Mouse (Mus musculus): Measurements from ENCODE around the gene Tnfrsf25. TPM values are rescaled to one million over a fixed set of nuclear protein-coding genes. Genes with fewer than 3 reads are reported as not detected.

The Tnfrsf25 gene
- polyA plus RNA-seq, 1 experiment from 2014 or later = 1.9 TPM

GRCm38 (mm10) chr4:152151451-152151965 lies 35.8 kb downstream of the Tnfrsf25 start:
- peaks cover 18% of the 10 kb centered on the region for H3K4me1 ChIP-seq (ENCODE audit: insufficient read depth, low read length)
- H3K4me3 ChIP-seq (ENCODE audit: low read length) = peak overlapping the region; percentile 56
- H3K4me2 ChIP-seq (replicated peaks; ENCODE audit: low read depth, low read length) = peak overlapping the region; percentile 81
- no peaks in the 10 kb centered on the region for H3K9me3 ChIP-seq (ENCODE audit: low read length)
- H3K27ac ChIP-seq (ENCODE audit: low read length) = no peak overlapping the region
- WGBS = 25% methylated on average over 7 of the region's 7 CpGs
- H3K9ac ChIP-seq (replicated peaks; ENCODE audit: low read length) = peak overlapping the region; percentile 67
- ATAC-seq (ENCODE audit: low FRiP score, low TSS enrichment) = no peak
- H3K36me3 ChIP-seq (ENCODE audit: insufficient read depth, low read length) = no peaks in the 10 kb centered on the region
- H3K27me3 ChIP-seq (ENCODE audit: insufficient read depth, low read length) = peaks cover 31% of the 10 kb centered on the region

GRCm38 (mm10) chr4:152151966-152152544 lies 36.3 kb downstream of the Tnfrsf25 start, which contains the start of gene Espn:
Espn (minus strand) TSS chr4:152152371.
- peaks cover 34% of the 10 kb centered on the region for H3K27me3 ChIP-seq (ENCODE audit: insufficient read depth, low read length)
- H3K9me3 ChIP-seq (ENCODE audit: low read length) = no peaks in the 10 kb centered on the region
- peak; percentile 88 for ATAC-seq (ENCODE audit: low FRiP score, low TSS enrichment)
- peaks cover 13% of the 10 kb centered on the region for H3K4me1 ChIP-seq (ENCODE audit: insufficient read depth, low read length)
- no peaks in the 10 kb centered on the region for H3K36me3 ChIP-seq (ENCODE audit: insufficient read depth, low read length)
- peak within 1 kb of the TSS; percentile 56 for H3K4me3 ChIP-seq (ENCODE audit: low read length)
- peak within 1 kb of the TSS; percentile 81 for H3K4me2 ChIP-seq (replicated peaks; ENCODE audit: low read depth, low read length)
- H3K27ac ChIP-seq (ENCODE audit: low read length) = no peak within 1 kb of the TSS
- peak within 1 kb of the TSS; percentile 67 for H3K9ac ChIP-seq (replicated peaks; ENCODE audit: low read length)
- under 1% methylated on average over 57 of the region's 57 CpGs for WGBS

GRCm38 (mm10) chr4:152153771-152154177 lies 38.0 kb downstream of the Tnfrsf25 start:
- Histone ChIP-seq H3K4me2 (replicated peaks; ENCODE audit: low read depth, low read length) (peak overlapping the region; percentile 38), H3K27me3 (ENCODE audit: insufficient read depth, low read length) (peaks cover 52% of the 10 kb centered on the region), H3K9me3 (ENCODE audit: low read length) (no peaks in the 10 kb centered on the region), H3K36me3 (ENCODE audit: insufficient read depth, low read length) (no peaks in the 10 kb centered on the region), H3K4me3 (ENCODE audit: low read length) (peak overlapping the region; percentile 17), H3K4me1 (ENCODE audit: insufficient read depth, low read length) (peaks cover 16% of the 10 kb centered on the region), H3K9ac (replicated peaks; ENCODE audit: low read length) (no peak overlapping the region), H3K27ac (ENCODE audit: low read length) (no peak overlapping the region)
- ATAC-seq (ENCODE audit: low FRiP score, low TSS enrichment) = peak; percentile 31
- WGBS = under 1% methylated on average over 23 of the region's 23 CpGs

GRCm38 (mm10) chr4:152155019-152155418 lies 39.3 kb downstream of the Tnfrsf25 start:
- Histone ChIP-seq H3K36me3 (ENCODE audit: insufficient read depth, low read length) (no peaks in the 10 kb centered on the region), H3K9me3 (ENCODE audit: low read length) (no peaks in the 10 kb centered on the region), H3K4me3 (ENCODE audit: low read length) (no peak overlapping the region), H3K27ac (ENCODE audit: low read length) (no peak overlapping the region), H3K4me2 (replicated peaks; ENCODE audit: low read depth, low read length) (no peak overlapping the region), H3K27me3 (ENCODE audit: insufficient read depth, low read length) (peaks cover 61% of the 10 kb centered on the region), H3K4me1 (ENCODE audit: insufficient read depth, low read length) (peaks cover 26% of the 10 kb centered on the region), H3K9ac (replicated peaks; ENCODE audit: low read length) (no peak overlapping the region)
- WGBS = 52% methylated on average over 4 of the region's 4 CpGs
- ATAC-seq (ENCODE audit: low FRiP score, low TSS enrichment) = no peak

- WGBS = 11% methylated on average over 21 of the region's 21 CpGs
- peak overlapping the region; percentile 31 for H3K4me3 ChIP-seq (ENCODE audit: low read length)
- ATAC-seq (ENCODE audit: low FRiP score, low TSS enrichment) = no peak
Measured at GRCm38 (mm10) chr4:152157779-152158584, 42.2 kb downstream of the Tnfrsf25 start.

GRCm38 (mm10) chr4:152158585-152159284 lies 43.0 kb downstream of the Tnfrsf25 start, which contains the start of gene Hes2:
Hes2 (plus strand) TSS chr4:152158867.
- Histone ChIP-seq H3K4me2 (replicated peaks; ENCODE audit: low read depth, low read length) (peak within 1 kb of the TSS; percentile 49), H3K4me1 (ENCODE audit: insufficient read depth, low read length) (peaks cover 18% of the 10 kb centered on the region), H3K36me3 (ENCODE audit: insufficient read depth, low read length) (no peaks in the 10 kb centered on the region), H3K9me3 (ENCODE audit: low read length) (no peaks in the 10 kb centered on the region), H3K9ac (replicated peaks; ENCODE audit: low read length) (0 out of 2 replicates have a peak within 1 kb of the TSS, but pooled peaks have one; percentile 19), H3K27ac (ENCODE audit: low read length) (no peak within 1 kb of the TSS), H3K4me3 (ENCODE audit: low read length) (peak within 1 kb of the TSS; percentile 31), H3K27me3 (ENCODE audit: insufficient read depth, low read length) (peaks cover 60% of the 10 kb centered on the region)
- no peak for ATAC-seq (ENCODE audit: low FRiP score, low TSS enrichment)
- WGBS = 3% methylated on average over 35 of the region's 35 CpGs

More at GRCm38 (mm10) chr4:152157779-152158584, 42.2 kb downstream of the Tnfrsf25 start:
- H3K27ac ChIP-seq (ENCODE audit: low read length) = no peak overlapping the region
- H3K4me1 ChIP-seq (ENCODE audit: insufficient read depth, low read length) = peaks cover 23% of the 10 kb centered on the region
- peaks cover 64% of the 10 kb centered on the region for H3K27me3 ChIP-seq (ENCODE audit: insufficient read depth, low read length)
- no peaks in the 10 kb centered on the region for H3K36me3 ChIP-seq (ENCODE audit: insufficient read depth, low read length)
- H3K4me2 ChIP-seq (replicated peaks; ENCODE audit: low read depth, low read length) = peak overlapping the region; percentile 49
- 0 out of 2 replicates have a peak overlapping the region, but pooled peaks have one; percentile 19 for H3K9ac ChIP-seq (replicated peaks; ENCODE audit: low read length)
- H3K9me3 ChIP-seq (ENCODE audit: low read length) = no peaks in the 10 kb centered on the region

- H3K27me3 ChIP-seq (ENCODE audit: insufficient read depth, low read length) = peaks cover 60% of the 10 kb centered on the region
Measured at GRCm38 (mm10) chr4:152159285-152159678, 43.5 kb downstream of the Tnfrsf25 start.

GRCm38 (mm10) chr4:152160748-152161147 lies 45.0 kb downstream of the Tnfrsf25 start:
- H3K36me3 ChIP-seq (ENCODE audit: insufficient read depth, low read length) = no peaks in the 10 kb centered on the region
- no peaks in the 10 kb centered on the region for H3K9me3 ChIP-seq (ENCODE audit: low read length)
- ATAC-seq (ENCODE audit: low FRiP score, low TSS enrichment) = peak; percentile 58; the same call in 1 of the 2 replicates
- WGBS = 37% methylated on average over 4 of the region's 4 CpGs
- peaks cover 60% of the 10 kb centered on the region for H3K27me3 ChIP-seq (ENCODE audit: insufficient read depth, low read length)
- H3K9ac ChIP-seq (replicated peaks; ENCODE audit: low read length) = no peak overlapping the region
- no peak overlapping the region for H3K4me3 ChIP-seq (ENCODE audit: low read length)
- H3K27ac ChIP-seq (ENCODE audit: low read length) = no peak overlapping the region
- H3K4me1 ChIP-seq (ENCODE audit: insufficient read depth, low read length) = peaks cover 18% of the 10 kb centered on the region
- H3K4me2 ChIP-seq (replicated peaks; ENCODE audit: low read depth, low read length) = no peak overlapping the region

More at GRCm38 (mm10) chr4:152159285-152159678, 43.5 kb downstream of the Tnfrsf25 start:
- H3K4me3 ChIP-seq (ENCODE audit: low read length) = peak overlapping the region; percentile 31
- no peaks in the 10 kb centered on the region for H3K9me3 ChIP-seq (ENCODE audit: low read length)
- H3K27ac ChIP-seq (ENCODE audit: low read length) = no peak overlapping the region
- no peaks in the 10 kb centered on the region for H3K36me3 ChIP-seq (ENCODE audit: insufficient read depth, low read length)
- peaks cover 18% of the 10 kb centered on the region for H3K4me1 ChIP-seq (ENCODE audit: insufficient read depth, low read length)
- no peak overlapping the region for H3K9ac ChIP-seq (replicated peaks; ENCODE audit: low read length)
- 1% methylated on average over 19 of the region's 19 CpGs for WGBS
- peak overlapping the region; percentile 49 for H3K4me2 ChIP-seq (replicated peaks; ENCODE audit: low read depth, low read length)
- no peak for ATAC-seq (ENCODE audit: low FRiP score, low TSS enrichment)

- Histone ChIP-seq H3K4me2 (replicated peaks; ENCODE audit: low read depth, low read length) (no peak overlapping the region), H3K27me3 (ENCODE audit: insufficient read depth, low read length) (peaks cover 60% of the 10 kb centered on the region), H3K4me1 (ENCODE audit: insufficient read depth, low read length) (peaks cover 18% of the 10 kb centered on the region), H3K27ac (ENCODE audit: low read length) (no peak overlapping the region), H3K36me3 (ENCODE audit: insufficient read depth, low read length) (no peaks in the 10 kb centered on the region), H3K9me3 (ENCODE audit: low read length) (no peaks in the 10 kb centered on the region), H3K9ac (replicated peaks; ENCODE audit: low read length) (no peak overlapping the region), H3K4me3 (ENCODE audit: low read length) (no peak overlapping the region)
- ATAC-seq (ENCODE audit: low FRiP score, low TSS enrichment) = no peak
- WGBS = 66% methylated on average over 6 of the region's 6 CpGs
Measured at GRCm38 (mm10) chr4:152161601-152162000, 45.9 kb downstream of the Tnfrsf25 start.

Data from kidney, embryonic 16.5 days (tissue).